Mouse (Mus musculus) v-Abl transformed pro-B cells (cell line): ENCODE data around the gene D10Wsu102e.
"Not testable (repeated sequence)": the region's sequence is repeated elsewhere in the genome, so short reads cannot be mapped to it uniquely, and the experiment has no call there.

ENCODE experiments used
- in situ Hi-C, 2 experiments: fragments of 400-800 bp; cut with MboI; formaldehyde crosslinking; loops; one replicate each; pipeline ENCODE4 v1.15.1; 2025; ENCODE audit not compliant: unreplicated experiment in 2 of 2

The D10Wsu102e gene

GRCm38 (mm10) chr10:83345693-83346358 lies 14.2 kb upstream of the D10Wsu102e start:
- in situ Hi-C loops, result no loop called here

GRCm38 (mm10) chr10:83346359-83346736 lies 13.7 kb upstream of the D10Wsu102e start:
- in situ Hi-C loops, result no loop called here

GRCm38 (mm10) chr10:83347494-83347893 lies 12.5 kb upstream of the D10Wsu102e start:
- in situ Hi-C loops, result no loop called here

- in situ Hi-C loops, result loop anchor here in 1 of 2 experiments (10.0 kb wide), 1 partner anchor 446 kb away; no protein-coding TSS in a partner anchor
Measured at GRCm38 (mm10) chr10:83350689-83351088, 9.3 kb upstream of the D10Wsu102e start.

GRCm38 (mm10) chr10:83351779-83352178 lies 8.2 kb upstream of the D10Wsu102e start:
- in situ Hi-C loops, result loop anchor here in 1 of 2 experiments (10.0 kb wide), 1 partner anchor 447 kb away; no protein-coding TSS in a partner anchor

DNA sequence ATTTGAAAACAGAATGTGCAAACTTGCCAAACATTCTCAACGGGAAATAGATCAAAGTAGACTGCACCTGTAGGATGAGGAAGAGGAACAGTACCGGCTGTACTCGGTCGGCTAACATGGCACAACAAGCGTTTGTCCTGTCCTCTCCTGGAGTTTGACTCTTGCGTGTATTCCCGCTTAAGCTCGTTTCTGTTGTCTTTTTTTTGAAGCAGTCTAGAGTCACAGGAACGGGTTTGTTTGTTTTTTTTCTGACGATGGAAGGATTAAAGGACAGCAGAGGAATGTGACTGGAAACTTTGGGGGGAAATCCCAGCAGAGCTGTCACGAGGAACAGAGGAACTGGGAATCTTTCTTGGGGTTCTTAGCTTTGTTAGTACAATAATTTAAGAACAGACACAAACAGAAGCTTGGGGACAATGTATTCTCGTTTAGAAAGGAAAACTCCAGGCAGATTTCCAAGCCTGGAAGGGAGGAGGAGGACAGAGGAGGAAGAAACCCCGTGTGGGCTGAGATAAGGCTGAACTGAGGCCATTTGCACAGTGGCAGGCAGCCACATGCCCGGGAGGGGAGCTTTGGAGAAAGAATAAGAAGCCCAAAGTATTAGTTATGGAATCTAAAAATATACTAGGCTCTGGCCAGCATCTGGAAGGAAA lies 6.2 kb upstream of the D10Wsu102e start:
- in situ Hi-C loops, result loop anchor here in 1 of 2 experiments (10.0 kb wide), 1 partner anchor 449 kb away; no protein-coding TSS in a partner anchor

DNA sequence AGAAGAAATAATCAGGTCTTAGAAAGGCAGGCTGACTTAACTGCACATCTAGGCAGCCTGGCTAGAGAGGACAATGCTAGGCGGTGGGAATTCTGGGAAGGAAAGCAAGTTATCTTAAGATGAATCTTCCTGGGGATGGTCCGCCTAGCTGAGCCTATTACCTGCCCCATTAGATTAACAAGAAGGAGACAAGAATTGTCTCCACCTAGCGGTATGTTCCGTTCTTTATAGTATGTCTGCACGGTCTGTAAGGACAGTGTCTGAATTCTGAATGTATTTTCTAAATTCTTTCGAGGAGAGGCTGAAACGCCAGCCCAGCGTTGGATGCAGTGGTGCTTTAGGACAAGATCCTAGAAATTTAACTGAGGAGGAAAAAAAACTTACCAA lies 5.7 kb upstream of the D10Wsu102e start:
- in situ Hi-C loops, result loop anchor here in 1 of 2 experiments (10.0 kb wide), 1 partner anchor 450 kb away; no protein-coding TSS in a partner anchor

- in situ Hi-C loops, result loop anchor here in 1 of 2 experiments (10.0 kb wide), 1 partner anchor 452 kb away; no protein-coding TSS in a partner anchor
Measured at GRCm38 (mm10) chr10:83356416-83356815, 3.6 kb upstream of the D10Wsu102e start.

DNA sequence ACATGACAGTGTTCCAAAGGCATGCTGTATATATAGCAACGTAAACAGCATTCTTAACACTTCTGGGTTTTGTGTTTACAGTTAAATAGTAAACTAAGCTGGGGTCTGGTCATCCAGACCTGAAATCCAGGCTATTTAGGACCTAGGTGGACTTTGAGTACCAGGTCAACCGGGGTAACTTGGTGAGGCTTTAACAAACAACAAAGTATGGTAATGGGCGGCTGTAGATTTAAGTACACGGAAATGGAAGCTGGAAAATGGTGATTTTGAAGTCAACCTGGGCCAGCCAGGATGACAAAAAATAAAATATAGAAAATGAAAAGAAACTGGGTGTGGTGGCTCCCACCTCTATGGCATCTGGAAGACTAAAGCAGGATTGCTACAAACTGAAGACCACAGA lies 570 bp upstream of the D10Wsu102e start:
- in situ Hi-C loops, result loop anchor here in 1 of 2 experiments (10.0 kb wide), 1 partner anchor 455 kb away; no protein-coding TSS in a partner anchor

DNA sequence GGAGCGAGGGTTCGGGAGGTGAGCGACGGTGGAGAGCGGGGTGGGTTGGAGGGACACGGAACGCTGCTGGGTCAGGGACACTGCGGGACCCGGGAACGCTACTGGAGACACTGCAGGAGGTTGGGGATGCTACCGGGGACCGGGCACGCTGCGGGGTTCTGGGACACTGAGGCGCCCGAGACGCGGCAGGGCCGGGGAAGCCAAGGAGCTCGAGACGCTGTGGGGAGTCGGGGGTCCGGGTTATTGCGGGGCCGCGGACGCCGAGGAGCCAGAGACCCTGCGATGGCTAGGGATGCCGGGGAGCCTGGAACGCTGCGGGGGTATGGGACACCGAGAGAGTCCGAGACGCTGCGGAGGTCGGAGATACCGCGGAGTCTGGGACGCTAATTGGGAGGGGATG lies 335 bp downstream of the D10Wsu102e start:
- in situ Hi-C loops, result no loop called here

- in situ Hi-C loops, result no loop called here
Measured at GRCm38 (mm10) chr10:83361643-83362382, 1.8 kb downstream of the D10Wsu102e start.

DNA sequence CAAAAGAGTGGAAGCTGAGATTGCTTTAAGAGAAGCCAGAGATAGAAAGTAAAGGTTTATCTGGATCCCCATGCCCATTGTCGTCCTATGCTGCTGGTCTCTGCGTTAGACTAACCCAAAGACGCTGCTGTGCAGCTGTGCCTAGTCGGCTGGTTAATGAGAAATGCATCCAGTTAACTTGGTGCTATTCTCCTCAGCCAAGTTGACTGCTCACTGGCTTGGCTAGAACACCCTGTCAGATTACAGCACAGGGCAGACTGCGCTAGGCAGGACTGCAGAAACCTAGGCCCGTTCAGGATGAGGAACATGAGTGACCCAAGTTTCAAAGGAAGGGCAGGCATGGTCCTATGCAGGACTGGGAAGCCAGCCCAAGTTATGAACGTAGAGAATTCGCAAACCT lies 3.4 kb downstream of the D10Wsu102e start:
- in situ Hi-C loops, result no loop called here

GRCm38 (mm10) chr10:83368918-83369317 lies 8.9 kb downstream of the D10Wsu102e start:
- in situ Hi-C loops, result no loop called here

DNA sequence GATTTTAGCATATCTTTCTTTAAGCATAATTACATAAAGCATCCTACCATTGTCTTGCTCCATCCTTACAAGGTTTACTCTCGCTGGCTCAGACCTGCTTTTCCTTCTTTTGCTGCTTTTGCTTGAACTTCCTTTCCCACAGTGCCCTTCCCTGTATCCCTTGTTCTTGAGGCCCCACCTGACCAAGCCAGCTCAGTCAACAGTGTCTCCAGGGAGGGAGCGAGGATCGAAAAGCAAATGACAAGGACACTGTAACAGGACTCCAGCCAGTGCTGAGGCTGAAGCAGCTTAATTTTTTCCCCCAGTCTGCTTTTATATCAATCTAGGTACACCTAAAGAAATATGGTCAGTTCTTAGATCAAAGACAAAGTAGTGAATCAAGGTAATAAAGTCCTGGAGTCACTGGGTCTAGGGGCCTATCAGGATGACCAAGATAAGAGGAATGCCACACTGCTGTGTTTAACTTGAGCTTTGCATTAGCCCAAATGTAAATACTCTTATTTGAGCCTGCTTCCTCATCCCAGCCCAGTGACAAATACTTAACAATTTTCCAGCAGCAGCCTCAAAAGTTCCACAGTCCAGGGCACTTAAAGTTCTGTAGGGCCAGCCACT lies 14.1 kb downstream of the D10Wsu102e start:
- in situ Hi-C loops, result no loop called here

GRCm38 (mm10) chr10:83375458-83375857 lies 15.4 kb downstream of the D10Wsu102e start:
- in situ Hi-C loops, result not testable (repeated sequence)

GRCm38 (mm10) chr10:83376911-83377682 lies 17.1 kb downstream of the D10Wsu102e start:
- in situ Hi-C loops, result no loop called here

DNA sequence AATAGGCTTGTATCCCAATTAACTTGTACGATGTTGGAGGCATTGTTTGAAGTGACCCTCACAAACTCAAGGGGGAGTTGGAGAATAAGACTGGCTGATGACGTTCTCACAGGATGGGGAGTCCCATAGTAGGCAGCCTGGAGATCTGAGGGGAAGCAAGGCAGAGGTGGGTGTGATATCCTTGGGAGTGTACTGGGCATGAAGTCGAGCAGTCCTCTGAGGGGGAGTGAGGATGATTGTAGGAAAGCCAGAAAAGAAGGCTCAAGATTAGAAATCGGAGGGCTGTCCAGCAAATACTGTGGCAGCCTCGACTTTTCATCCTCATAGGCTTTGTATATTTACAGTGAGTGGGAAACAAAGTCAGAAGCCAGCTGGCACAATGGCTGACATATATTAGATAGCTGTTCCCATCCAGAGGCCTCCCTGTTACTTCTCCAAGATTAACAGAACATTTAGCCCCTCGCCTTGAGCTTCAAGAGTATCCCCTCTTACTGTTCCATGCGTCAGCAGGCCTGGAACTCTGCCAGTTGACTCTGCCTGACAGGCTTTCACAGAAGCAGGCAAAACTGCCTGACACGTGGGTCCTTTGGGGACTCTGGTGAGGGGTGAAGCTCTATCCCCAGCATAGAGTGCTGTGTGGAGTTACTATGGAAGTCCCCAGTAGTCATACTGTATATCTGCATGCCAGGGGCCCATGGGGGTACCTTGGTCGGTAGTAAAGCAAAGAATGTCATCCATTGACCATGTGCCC lies 18.2 kb downstream of the D10Wsu102e start:
- in situ Hi-C loops, result no loop called here

DNA sequence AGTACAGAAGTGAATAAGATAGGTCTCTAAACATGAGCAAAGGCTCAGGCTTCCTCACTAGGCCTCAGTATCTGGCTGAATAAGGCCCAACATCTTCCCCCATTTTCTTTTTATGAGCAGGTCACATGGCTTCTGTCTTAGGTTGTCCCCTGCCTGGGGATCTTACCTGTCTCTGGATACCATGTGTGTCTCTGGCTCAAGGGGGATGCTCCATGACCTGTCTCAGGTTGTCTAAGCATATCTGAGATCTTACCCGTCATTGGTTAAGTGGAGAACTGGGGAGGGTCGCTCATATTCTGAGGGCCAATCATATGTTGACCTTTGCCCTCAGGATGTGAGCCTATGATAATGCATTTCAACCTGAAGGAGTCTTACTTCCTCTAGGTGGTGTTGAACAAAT lies 20.5 kb downstream of the D10Wsu102e start:
- in situ Hi-C loops, result no loop called here

GRCm38 (mm10) chr10:83382528-83382927 lies 22.5 kb downstream of the D10Wsu102e start:
- in situ Hi-C loops, result no loop called here
